Mouse (Mus musculus) erythroblast, embryonic 14.5 days (primary cell): ENCODE data around the gene Bik.

Experiments used
- GATA1 ChIP-seq: IDR thresholded peaks from 2 replicates; pipeline ENCODE4 v1.6.1; 2012; ENCODE audit warnings: low read length, inconsistent platforms, mixed read lengths
- TAL1 ChIP-seq: IDR thresholded peaks from 3 replicates; pipeline ENCODE4 v1.6.1; 2012; ENCODE audit warnings: low read length, inconsistent platforms, mixed read lengths

GRCm38 (mm10) chr15:83518215-83519048 is 8.2 kb upstream of the Bik start:
- TF ChIP-seq GATA1 (no peak), TAL1 (no peak)
